Comparison of ENCODE assay signal across 18 mouse cellular contexts in genomic region chr6:6185735-6186068, GRCm38 (mm10). TPM values are rescaled to one million over a fixed set of nuclear protein-coding genes. Genes with fewer than 3 reads are reported as not detected.
DNase-seq lines count a peak whose midpoint lies in the region; ATAC-seq and TF ChIP-seq lines count a peak whose summit lies in the region.
"Had no signal": no experiment of that assay in that cellular context is flagged by ENCODE, and none has a peak within 500 bp of the region (broad histone marks: within the 10 kb centered on the region; RNA-seq: fewer than 3 reads in every experiment).

No protein-coding gene starts in this region.

- no peaks in the 10 kb centered on the region for H3K27me3 ChIP-seq in heart, adult 2 months (ENCODE audit: control insufficient read depth, insufficient read depth, low read length)
- H3K27me3 ChIP-seq in heart, embryonic 16.5 days (ENCODE audit: control insufficient read depth, insufficient read depth, low read length): no peaks in the 10 kb centered on the region
- no peaks in the 10 kb centered on the region for H3K27me3 ChIP-seq in liver, embryonic 13.5 days
- H3K27me3 ChIP-seq: forebrain, embryonic 15.5 days; lung, embryonic 15.5 days had no signal

- H3K79me2 ChIP-seq in heart, adult 2 months (replicated peaks; ENCODE audit: control insufficient read depth, insufficient read depth, low read length): no peaks in the 10 kb centered on the region

- WGBS in heart, adult 2 months: 65% methylated on average over 3 of the region's 3 CpGs
- 35% methylated on average over 3 of the region's 3 CpGs for WGBS in heart, embryonic 16.5 days
- WGBS in liver, embryonic 13.5 days (ENCODE audit: insufficient replicate concordance): 71% methylated on average over 3 of the region's 3 CpGs

- no peak overlapping the region for H3K9ac ChIP-seq in heart, adult 2 months (ENCODE audit: low read depth, low read length)
- no peak overlapping the region; the same call in 1 of the 2 replicates for H3K9ac ChIP-seq in heart, embryonic 16.5 days (ENCODE audit: low read length)
- H3K9ac ChIP-seq in liver, embryonic 13.5 days: no peak overlapping the region
- H3K9ac ChIP-seq: forebrain, embryonic 15.5 days; lung, embryonic 15.5 days had no signal

- no peak for TF ChIP-seq EP300 in heart, adult 2 months (IDR thresholded peaks at IDR 0.05; ENCODE audit: insufficient read depth, low read depth, low read length)

- no peaks in the 10 kb centered on the region for H3K9me3 ChIP-seq in heart, embryonic 16.5 days (replicated peaks; ENCODE audit: control insufficient read depth, low read length)
- H3K9me3 ChIP-seq in liver, embryonic 13.5 days (replicated peaks): no peaks in the 10 kb centered on the region
- H3K9me3 ChIP-seq: forebrain, embryonic 15.5 days; G1E; hindbrain, embryonic 10.5 days; lung, embryonic 15.5 days had no signal

- no peak for TF ChIP-seq POLR2A in heart, adult 2 months (IDR thresholded peaks at IDR 0.05; ENCODE audit: insufficient read depth, low read depth, low read length)

- peaks cover 4% of the 10 kb centered on the region for H3K36me3 ChIP-seq in heart, adult 2 months (ENCODE audit: control insufficient read depth, insufficient read depth, low read length)
- H3K36me3 ChIP-seq in heart, embryonic 16.5 days (ENCODE audit: control insufficient read depth, insufficient read depth): no peaks in the 10 kb centered on the region
- H3K36me3 ChIP-seq in liver, embryonic 13.5 days: peaks cover 9% of the 10 kb centered on the region; the same call in 1 of the 2 replicates
- H3K36me3 ChIP-seq: forebrain, embryonic 15.5 days; lung, embryonic 15.5 days had no signal

- peak; percentile 56 for ATAC-seq in heart, embryonic 16.5 days (replicated peaks; ENCODE audit: extremely low read depth, insufficient read depth, low FRiP score)
- ATAC-seq in liver, embryonic 13.5 days (ENCODE audit: low read depth): peak; percentile 60
- ATAC-seq: forebrain, embryonic 15.5 days had no signal

- H3K27ac ChIP-seq in heart, adult 2 months: peak overlapping the region; percentile 83
- peak overlapping the region; percentile 86 for H3K27ac ChIP-seq in heart, embryonic 16.5 days (ENCODE audit: low read length)
- peak overlapping the region; percentile 66; the same call in 1 of the 2 replicates for H3K27ac ChIP-seq in liver, embryonic 13.5 days
- no peak overlapping the region for H3K27ac ChIP-seq in layer of hippocampus, adult 2 months
- H3K27ac ChIP-seq: forebrain, embryonic 15.5 days; hindbrain, embryonic 10.5 days; lung, embryonic 15.5 days had no signal

- no peak overlapping the region for H3K4me3 ChIP-seq in heart, adult 2 months
- no peak overlapping the region for H3K4me3 ChIP-seq in heart, embryonic 16.5 days (ENCODE audit: low read length)
- no peak overlapping the region for H3K4me3 ChIP-seq in liver, embryonic 13.5 days (replicated peaks)
- H3K4me3 ChIP-seq in layer of hippocampus, adult 2 months: no peak overlapping the region
- H3K4me3 ChIP-seq: erythroblast, embryonic 14.5 days; forebrain, embryonic 15.5 days; hindbrain, embryonic 10.5 days; lung, embryonic 15.5 days; myocyte had no signal

- intact Hi-C loops in heart, adult 2 months (cut with DNase I): loop anchor here (2.0 to 10.0 kb wide), 2 partner anchors 31 to 109 kb away; partner anchors contain the start of gene Slc25a13
- intact Hi-C loops in gastrocnemius, postnatal 36 days (cut with DNase I): no loop called here

- TF ChIP-seq CTCF in heart, adult 2 months (IDR thresholded peaks at IDR 0.05): no peak
- no peak for TF ChIP-seq CTCF in layer of hippocampus, adult 2 months (conservative IDR thresholded peaks at IDR 0.05)

- DNase-seq in heart, adult 2 months: peak in 1 of 2 experiments; percentile 33
- DNase-seq in heart, adult 8-10 months (ENCODE audit: low spot score): peak; percentile 45
- DNase-seq in liver, embryonic 13.5 days: no peak
- DNase-seq in gastrocnemius, postnatal 36 days: no peak
- no peak for DNase-seq in B cell, adult 2 months
- no peak for DNase-seq in layer of hippocampus, adult 2 months (ENCODE audit: low spot score in 2 of 2)
- DNase-seq: cerebellum, adult 11 months; cerebellum, postnatal 36 days; midbrain, embryonic 14.5 days; spleen, adult 18-20 months; thymus, postnatal 25 days had no signal

- peak overlapping the region; percentile 43 for H3K4me2 ChIP-seq in heart, embryonic 16.5 days (ENCODE audit: low read depth, low read length)
- H3K4me2 ChIP-seq in liver, embryonic 13.5 days: no peak overlapping the region
- H3K4me2 ChIP-seq: forebrain, embryonic 15.5 days; lung, embryonic 15.5 days had no signal

- peaks cover 6% of the 10 kb centered on the region; the same call in 1 of the 2 replicates for H3K4me1 ChIP-seq in heart, adult 2 months (ENCODE audit: control insufficient read depth, insufficient read depth, low read length)
- peaks cover 16% of the 10 kb centered on the region for H3K4me1 ChIP-seq in heart, embryonic 16.5 days (ENCODE audit: control insufficient read depth, insufficient read depth, low read length)
- H3K4me1 ChIP-seq in liver, embryonic 13.5 days (replicated peaks): peaks cover 21% of the 10 kb centered on the region
- H3K4me1 ChIP-seq: forebrain, embryonic 15.5 days had no signal

RNA-seq across cellular contexts. Expression of gene Slc25a13, which starts 31.3 kb away (rescaled TPM):
- total RNA-seq in heart, adult 2 months (2021): 100 to 1,000 TPM; 121 to 146 TPM
- polyA plus RNA-seq in heart, adult 2 months (2012; rRNA removed): 45.5 and 79.1 TPM in 2 replicates
- 100 to 1,000 TPM; 134 to 155 (median 137) TPM for total RNA-seq in heart, adult 8-10 months (2022)
- polyA plus RNA-seq in heart, embryonic 16.5 days (2015; fragmentation: Nextera tagmentation; extraction: Ambion mirVana): 54.3 and 54.4 TPM in 2 replicates
- 30.1 and 40.9 TPM in 2 replicates for polyA plus RNA-seq in liver, embryonic 13.5 days (2015; fragmentation: Nextera tagmentation; extraction: Ambion mirVana)
- under 1 TPM; 0.74 to 0.84 TPM for total RNA-seq in gastrocnemius, postnatal 36 days (2021)
- total RNA-seq in layer of hippocampus, adult 2 months (2021): 1 to 10 TPM; 3.4 to 3.7 TPM

Comparison
In these comparisons a context has a peak if more than half of its experiments do, and no peak if none do; other contexts are left out.
1. RNA of gene Slc25a13, which starts 31.3 kb away (total RNA-seq): 121 to 146 TPM in heart, adult 2 months and 134 to 155 TPM in heart, adult 8-10 months; 3.4 to 3.7 TPM in layer of hippocampus, adult 2 months and 0.74 to 0.84 TPM in gastrocnemius, postnatal 36 days; every median in the first group is over 10 times any median in the second.